Mouse (Mus musculus) hindbrain, embryonic 14.5 days (tissue): ENCODE results near the gene Stk36. TPM values are rescaled to one million over a fixed set of nuclear protein-coding genes. Genes with fewer than 3 reads are reported as not detected.

Experiments used
- ATAC-seq: fragments of 200-750 bp; cut with Nextera tagmentation; 2 replicates; pipeline ENCODE4 v1.8.0; 2017; ENCODE audit warnings: moderate number of reproducible peaks, mild to moderate bottlenecking, moderate TSS enrichment, moderate library complexity; ENCODE audit not compliant: low FRiP score
- DNase-seq: peaks from one replicate; pipeline ENCODE4 v3.0.0-alpha.2; 2015; ENCODE audit warnings: low spot score
- H3K27ac ChIP-seq: fragments of 300-500 bp; sonication (generic); 2 replicates; pipeline ENCODE4 v1.5.1; 2014; ENCODE audit warnings: mild to moderate bottlenecking, moderate library complexity
- H3K27me3 ChIP-seq: fragments of 300-500 bp; sonication (generic); 2 replicates; pipeline ENCODE4 v1.6.1; 2014; ENCODE audit warnings: mild to moderate bottlenecking, low read length, mixed read lengths; ENCODE audit not compliant: control insufficient read depth, insufficient read depth
- H3K36me3 ChIP-seq: fragments of 300-500 bp; sonication (generic); replicated peaks from 2 replicates; pipeline ENCODE4 v1.6.1; 2014; ENCODE audit not compliant: control insufficient read depth, insufficient read depth
- H3K4me1 ChIP-seq: fragments of 300-500 bp; sonication (generic); replicated peaks from 2 replicates; pipeline ENCODE4 v1.6.1; 2014; ENCODE audit warnings: antibody characterized with exemption, low read length, mixed read lengths; ENCODE audit not compliant: control insufficient read depth, insufficient read depth
- H3K4me2 ChIP-seq: fragments of 300-500 bp; sonication (generic); replicated peaks from 2 replicates; pipeline ENCODE4 v1.6.1; 2014; ENCODE audit warnings: mild to moderate bottlenecking, moderate library complexity
- H3K4me3 ChIP-seq: fragments of 300-500 bp; sonication (generic); replicated peaks from 2 replicates; pipeline ENCODE4 v1.5.1; 2014; ENCODE audit warnings: mild to moderate bottlenecking, low read length
- H3K9ac ChIP-seq: fragments of 300-500 bp; sonication (generic); 2 replicates; pipeline ENCODE4 v1.6.1; 2014
- H3K9me3 ChIP-seq: fragments of 300-500 bp; sonication (generic); 2 replicates; pipeline ENCODE4 v1.6.1; 2016; ENCODE audit warnings: low read length; ENCODE audit not compliant: control insufficient read depth
- WGBS: fragments of 180-500 bp; shearing (Covaris S2); extraction: QIAGEN DNeasy Blood & Tissue Kit; methylation state at CpG from one replicate; pipeline ENCODE4 v1.1.7; 2014; 5-methylcytosine and 5-hydroxymethylcytosine counted together
- polyA plus RNA-seq: library from polyadenylated mRNA; unstranded; fragments of >200 nt; fragmentation: Nextera tagmentation; extraction: Ambion mirVana; gene quantifications from 2 replicates; pipeline ENCODE4 v1.2.1, GENCODE M21; 2014

The Stk36 gene
- 18.3 and 18.8 TPM in 2 replicates for polyA plus RNA-seq

- WGBS, result 9% methylated on average over 25 of the region's 25 CpGs
- peaks cover 49% of the 10 kb centered on the region for H3K36me3 ChIP-seq
- H3K9ac ChIP-seq, result peak within 1 kb of the TSS; percentile 84
Measured at GRCm38 (mm10) chr1:74601267-74601962, at the start of gene Stk36, which contains the start of gene Rnf25. Stk36 (plus strand) TSS chr1:74601445. Rnf25 (minus strand) TSS chr1:74601397.

GRCm38 (mm10) chr1:74559061-74559460, 42.2 kb upstream of the Stk36 start:
- Histone ChIP-seq H3K9me3 (no peaks in the 10 kb centered on the region), H3K4me3 (no peak overlapping the region), H3K9ac (no peak overlapping the region), H3K4me1 (no peaks in the 10 kb centered on the region), H3K4me2 (no peak overlapping the region), H3K27ac (no peak overlapping the region), H3K27me3 (no peaks in the 10 kb centered on the region), H3K36me3 (peaks cover 5% of the 10 kb centered on the region; the same call in 1 of the 2 replicates)
- DNase-seq (no peak), ATAC-seq (no peak)
- 91% methylated on average over 5 of the region's 5 CpGs for WGBS

More at GRCm38 (mm10) chr1:74601267-74601962, at the start of gene Stk36, which contains the start of gene Rnf25:
- Histone ChIP-seq H3K9me3 (no peaks in the 10 kb centered on the region), H3K4me1 (peaks cover 12% of the 10 kb centered on the region), H3K27me3 (no peaks in the 10 kb centered on the region), H3K4me3 (peak within 1 kb of the TSS; percentile 93), H3K27ac (peak within 1 kb of the TSS; percentile 73), H3K4me2 (peak within 1 kb of the TSS; percentile 64)
- DNase-seq, result peak; percentile 91
- ATAC-seq, result peak; percentile 90

GRCm38 (mm10) chr1:74565834-74566233, 35.4 kb upstream of the Stk36 start:
- WGBS, result 64% methylated on average over 6 of the region's 6 CpGs

GRCm38 (mm10) chr1:74569739-74570719, 31.2 kb upstream of the Stk36 start:
- 93% methylated on average over 29 of the region's 29 CpGs for WGBS
- DNase-seq (no peak), ATAC-seq (no peak; the same call in 1 of the 2 replicates)
- no peak overlapping the region for H3K9ac ChIP-seq
- no peaks in the 10 kb centered on the region for H3K9me3 ChIP-seq
- H3K36me3 ChIP-seq, result peaks cover 97% of the 10 kb centered on the region
- H3K4me3 ChIP-seq, result no peak overlapping the region
- H3K4me2 ChIP-seq, result no peak overlapping the region
- no peak overlapping the region for H3K27ac ChIP-seq
- H3K4me1 ChIP-seq, result no peaks in the 10 kb centered on the region
- no peaks in the 10 kb centered on the region for H3K27me3 ChIP-seq

More at GRCm38 (mm10) chr1:74565834-74566233, 35.4 kb upstream of the Stk36 start:
- Histone ChIP-seq H3K9me3 (no peaks in the 10 kb centered on the region), H3K27me3 (no peaks in the 10 kb centered on the region), H3K9ac (no peak overlapping the region), H3K4me3 (no peak overlapping the region), H3K27ac (no peak overlapping the region), H3K36me3 (peaks cover 70% of the 10 kb centered on the region), H3K4me2 (no peak overlapping the region), H3K4me1 (no peaks in the 10 kb centered on the region)
- no peak for DNase-seq
- no peak for ATAC-seq

- H3K4me2 ChIP-seq, result no peak overlapping the region
- no peaks in the 10 kb centered on the region for H3K9me3 ChIP-seq
- WGBS, result 83% methylated on average over 3 of the region's 3 CpGs
- H3K9ac ChIP-seq, result no peak overlapping the region
- no peak overlapping the region for H3K27ac ChIP-seq
- H3K27me3 ChIP-seq, result no peaks in the 10 kb centered on the region
- H3K36me3 ChIP-seq, result peaks cover 44% of the 10 kb centered on the region
- DNase-seq (no peak), ATAC-seq (no peak)
- H3K4me1 ChIP-seq, result peaks cover 15% of the 10 kb centered on the region
- no peak overlapping the region for H3K4me3 ChIP-seq
Measured at GRCm38 (mm10) chr1:74582621-74583020, 18.6 kb upstream of the Stk36 start.

- Histone ChIP-seq H3K4me3 (no peak overlapping the region), H3K27ac (no peak overlapping the region), H3K4me2 (no peak overlapping the region), H3K4me1 (peaks cover 21% of the 10 kb centered on the region), H3K9ac (no peak overlapping the region), H3K27me3 (no peaks in the 10 kb centered on the region), H3K36me3 (peaks cover 25% of the 10 kb centered on the region), H3K9me3 (no peaks in the 10 kb centered on the region)
- WGBS, result 96% methylated on average over 3 of the region's 3 CpGs
- ATAC-seq (no peak), DNase-seq (no peak)
Measured at GRCm38 (mm10) chr1:74584616-74585398, 16.4 kb upstream of the Stk36 start.

- H3K9me3 ChIP-seq, result no peaks in the 10 kb centered on the region
- ATAC-seq (no peak), DNase-seq (no peak)
- peaks cover 21% of the 10 kb centered on the region for H3K4me1 ChIP-seq
- under 1% methylated on average over 24 of the region's 24 CpGs for WGBS
- peak overlapping the region; percentile 83 for H3K27ac ChIP-seq
- peak overlapping the region; percentile 72 for H3K9ac ChIP-seq
- H3K4me2 ChIP-seq, result peak overlapping the region; percentile 77
- H3K36me3 ChIP-seq, result peaks cover 42% of the 10 kb centered on the region
- H3K27me3 ChIP-seq, result no peaks in the 10 kb centered on the region
- peak overlapping the region; percentile 85 for H3K4me3 ChIP-seq
Measured at GRCm38 (mm10) chr1:74587233-74587772, 13.9 kb upstream of the Stk36 start.

- DNase-seq (peak; percentile 99), ATAC-seq (peak; percentile 99)
- WGBS, result under 1% methylated on average over 46 of the region's 48 CpGs
- Histone ChIP-seq H3K36me3 (peaks cover 39% of the 10 kb centered on the region), H3K27me3 (no peaks in the 10 kb centered on the region), H3K9me3 (no peaks in the 10 kb centered on the region), H3K4me1 (peaks cover 21% of the 10 kb centered on the region), H3K4me2 (peak within 1 kb of the TSS; percentile 77), H3K4me3 (peak within 1 kb of the TSS; percentile 85), H3K27ac (peak within 1 kb of the TSS; percentile 83), H3K9ac (peak within 1 kb of the TSS; percentile 78)
Measured at GRCm38 (mm10) chr1:74587773-74588445, 13.3 kb upstream of the Stk36 start, which contains the start of the genes Zfp142 and Bcs1l. Zfp142 (minus strand) TSS chr1:74588246. Bcs1l (plus strand) TSS chr1:74588289.
